Mouse (Mus musculus) ES-E14 (cell line): ENCODE results near the gene Gm49450. TPM values are rescaled to one million over a fixed set of nuclear protein-coding genes. Genes with fewer than 3 reads are reported as not detected.

Source experiments
- DNase-seq: peaks from one replicate; pipeline ENCODE4 v3.0.0-alpha.2; 2013; ENCODE audit warnings: low read depth, low spot score
- H3K27ac ChIP-seq: 2 replicates; pipeline ENCODE4 v1.5.1; 2012; ENCODE audit warnings: low read depth, mild to moderate bottlenecking, low read length, moderate library complexity, mixed read lengths; ENCODE audit not compliant: poor library complexity, insufficient read depth, severe bottlenecking
- H3K36me3 ChIP-seq: 2 replicates; pipeline ENCODE4 v1.6.1; 2012; ENCODE audit warnings: mild to moderate bottlenecking, low read length, moderate library complexity, mixed read lengths; ENCODE audit not compliant: control insufficient read depth, poor library complexity, insufficient read depth, severe bottlenecking
- H3K4me1 ChIP-seq, 2 experiments: fragments of 150-350 bp in 1 of 2; sonication (generic) in 1 of 2; 2 replicates each; pipeline ENCODE4 v1.6.1; 2012; ENCODE audit warnings: low read length in 2 of 2, mild to moderate bottlenecking in 1 of 2, mixed read lengths in 1 of 2; ENCODE audit not compliant: control insufficient read depth in 2 of 2, insufficient read depth in 2 of 2, poor library complexity in 1 of 2
- H3K4me3 ChIP-seq, 2 experiments: fragments of 150-350 bp in 1 of 2; sonication (generic) in 1 of 2; 2 replicates each; pipeline ENCODE4 v1.5.1; 2012; ENCODE audit warnings: low read length in 2 of 2, low read depth in 1 of 2, mild to moderate bottlenecking in 1 of 2, mixed read lengths in 1 of 2; ENCODE audit not compliant: insufficient read depth in 1 of 2, poor library complexity in 1 of 2, severe bottlenecking in 1 of 2
- H3K9ac ChIP-seq: 2 replicates; pipeline ENCODE4 v1.6.1; 2012; ENCODE audit warnings: low read depth, mild to moderate bottlenecking, low read length, mixed read lengths; ENCODE audit not compliant: poor library complexity, insufficient read depth, severe bottlenecking
- H3K9me3 ChIP-seq: fragments of 150-350 bp; sonication (generic); 2 replicates; pipeline ENCODE4 v1.6.1; 2012; ENCODE audit warnings: low read depth, mild to moderate bottlenecking, low read length; ENCODE audit not compliant: control insufficient read depth, insufficient read depth
- CHD2 ChIP-seq: IDR thresholded peaks from 2 replicates; pipeline ENCODE4 v1.6.1; 2014; ENCODE audit warnings: mild to moderate bottlenecking, low read depth, low read length, inconsistent platforms
- HCFC1 ChIP-seq: IDR thresholded peaks from 2 replicates; pipeline ENCODE4 v1.6.1; 2012; ENCODE audit warnings: low read length, inconsistent platforms, borderline replicate concordance; ENCODE audit not compliant: insufficient read depth
- MAFK ChIP-seq: IDR thresholded peaks from 2 replicates; pipeline ENCODE4 v1.6.1; 2014; ENCODE audit warnings: mild to moderate bottlenecking, low read depth, low read length, inconsistent platforms; ENCODE audit not compliant: insufficient read depth
- ZC3H11A ChIP-seq: IDR thresholded peaks from 2 replicates; pipeline ENCODE4 v1.6.1; 2012; ENCODE audit warnings: low read depth, mild to moderate bottlenecking, inconsistent platforms, low read length, borderline replicate concordance
- ZNF384 ChIP-seq: IDR thresholded peaks from 2 replicates; pipeline ENCODE4 v1.6.1; 2012; ENCODE audit warnings: low read depth, low read length, inconsistent platforms
- in situ Hi-C, 2 experiments: fragments of 600-800 bp; cut with MboI; formaldehyde crosslinking; loops; one replicate each; pipeline ENCODE4 v1.15.1; 2025; ENCODE audit warnings: low sequenced_read_pairs in 2 of 2, inconsistent platforms in 1 of 2; ENCODE audit not compliant: unreplicated experiment in 2 of 2
- total RNA-seq: library from RNA; depleted of rRNA; stranded (reverse); fragments of 300-350 nt; gene quantifications from 2 replicates; pipeline ENCODE4 v1.2.3, GENCODE M21; 2012; rRNA removed

Gene Gm49450
- total RNA-seq, 1 experiment: not detected

DNA sequence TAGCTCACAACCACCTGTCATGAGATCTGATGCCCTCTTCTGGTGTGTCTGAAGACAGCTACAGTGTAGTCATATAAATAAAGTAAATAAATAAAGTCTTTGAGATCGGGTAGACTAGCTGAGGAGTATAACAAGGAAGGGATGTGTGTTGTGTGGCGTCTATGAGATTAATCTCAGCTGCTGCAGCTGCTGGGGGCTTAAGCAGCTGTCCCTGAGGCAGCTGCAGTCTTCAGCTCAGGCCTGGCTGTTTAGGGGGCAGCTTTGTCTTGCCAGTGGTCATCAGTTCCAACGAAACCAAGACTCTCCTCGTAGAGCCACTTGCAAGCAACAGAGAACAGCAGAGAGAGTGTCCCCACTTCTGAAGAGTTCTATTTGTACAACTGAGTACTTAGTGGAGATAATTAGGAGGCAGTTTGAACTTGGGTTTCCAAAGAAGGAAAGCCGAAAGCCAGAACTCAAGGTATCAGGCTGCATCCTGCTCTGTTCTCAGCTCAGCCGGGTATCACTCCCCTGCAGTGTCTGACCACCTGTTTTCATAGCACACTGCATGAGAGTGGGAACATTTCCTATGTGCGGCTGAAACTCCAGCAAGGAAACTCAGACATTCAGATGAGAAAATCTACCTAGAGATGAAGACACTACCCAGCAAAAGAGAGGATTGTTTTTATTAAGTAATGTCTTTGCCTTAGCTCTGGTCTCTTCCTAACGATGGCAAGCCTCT lies 66.5 kb downstream of the Gm49450 start:
- in situ Hi-C loops: no loop called here
- Histone ChIP-seq H3K36me3 (no peaks in the 10 kb centered on the region), H3K9ac (no peak overlapping the region), H3K27ac (no peak overlapping the region), H3K4me3 (no peak overlapping the region), H3K9me3 (no peaks in the 10 kb centered on the region), H3K4me1 (peaks cover 0 to 3% of the 10 kb centered on the region in 2 experiments; a peak in 1 of 4 replicates)
- no peak for TF ChIP-seq CHD2
- TF ChIP-seq ZC3H11A: no peak
- TF ChIP-seq HCFC1: no peak
- TF ChIP-seq MAFK: no peak
- no peak for TF ChIP-seq ZNF384
- no peak for DNase-seq

DNA sequence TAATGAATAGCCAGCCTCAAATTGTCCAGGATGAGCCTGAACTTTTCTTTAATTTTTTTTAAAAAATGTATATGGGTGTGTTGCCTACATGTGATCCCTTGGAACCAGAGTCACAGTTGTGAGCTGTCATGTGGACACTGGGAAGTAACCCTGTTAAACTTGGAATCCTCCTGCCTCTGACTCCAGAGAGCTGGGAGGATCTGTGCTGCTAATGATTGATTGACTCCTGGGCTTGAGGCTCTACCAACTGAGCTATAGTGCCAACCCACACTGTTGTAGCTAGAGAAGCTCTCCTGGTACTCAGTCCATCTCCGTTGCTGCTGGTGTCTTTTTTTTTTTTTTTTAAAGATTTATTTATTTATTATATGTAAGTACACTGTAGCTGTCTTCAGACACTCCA lies 69.2 kb downstream of the Gm49450 start:
- Histone ChIP-seq H3K9ac (no peak overlapping the region), H3K36me3 (no peaks in the 10 kb centered on the region; the same call in 1 of the 2 replicates), H3K9me3 (no peaks in the 10 kb centered on the region), H3K4me1 (peaks cover 2 to 5% of the 10 kb centered on the region in 2 experiments; a peak in 3 of 4 replicates), H3K27ac (no peak overlapping the region), H3K4me3 (no peak overlapping the region)
- DNase-seq: no peak
- in situ Hi-C loops: no loop called here
- TF ChIP-seq HCFC1 (no peak), MAFK (no peak), ZC3H11A (no peak), CHD2 (no peak)

DNA sequence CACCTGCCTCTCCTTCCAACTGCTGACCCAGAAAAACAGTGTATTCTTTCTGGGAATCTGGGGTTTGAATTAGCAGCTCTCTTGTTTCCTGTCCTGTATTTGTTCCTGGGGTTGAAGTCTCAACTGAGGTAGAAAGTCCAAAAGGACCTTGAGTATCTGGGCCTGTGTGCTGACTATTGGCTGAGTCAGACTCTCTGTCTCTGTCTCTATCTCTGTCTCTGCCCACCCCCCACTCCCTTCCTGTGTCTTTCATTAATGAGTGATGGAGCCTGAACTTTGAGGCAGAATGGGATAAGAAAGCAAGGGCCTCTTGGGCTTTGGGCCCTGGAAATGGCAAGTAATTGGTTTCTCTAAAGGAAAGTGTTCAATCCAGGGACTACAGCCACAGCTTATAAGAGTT lies 69.7 kb downstream of the Gm49450 start:
- Histone ChIP-seq H3K4me1 (peaks cover 2 to 5% of the 10 kb centered on the region in 2 experiments; a peak in 3 of 4 replicates), H3K9ac (no peak overlapping the region), H3K9me3 (no peaks in the 10 kb centered on the region), H3K36me3 (peaks cover 4% of the 10 kb centered on the region; the same call in 1 of the 2 replicates), H3K27ac (no peak overlapping the region), H3K4me3 (no peak overlapping the region)
- in situ Hi-C loops: no loop called here
- DNase-seq: no peak
- TF ChIP-seq ZNF384 (no peak), HCFC1 (no peak), MAFK (no peak), ZC3H11A (no peak), CHD2 (no peak)

Other genes starting within 250 kb of the Gm49450 start
- 0.26 and 0.76 TPM in 2 replicates for gene Ccdc65, start 245.3 kb downstream of the Gm49450 start, total RNA-seq
- 105 and 119 TPM in 2 replicates for gene Fkbp11, start 225.4 kb downstream of the Gm49450 start, total RNA-seq
- gene Arf3, start 190.3 kb downstream of the Gm49450 start, total RNA-seq: 26.2 and 41.2 TPM in 2 replicates
- 1.1 and 1.3 TPM in 2 replicates for gene Wnt10b, start 175.4 kb downstream of the Gm49450 start, total RNA-seq
- gene Wnt1, start 163.7 kb downstream of the Gm49450 start, total RNA-seq: not detected in 2 replicates
- 0.11 and 0.22 TPM in 2 replicates for gene Ddn, start 144.1 kb downstream of the Gm49450 start, total RNA-seq
- 36.6 and 54.7 TPM in 2 replicates for gene Prkag1, start 122.0 kb downstream of the Gm49450 start, total RNA-seq
- gene Kmt2d, start 82.3 kb downstream of the Gm49450 start, total RNA-seq: 30.7 and 35.9 TPM in 2 replicates
- gene Rhebl1, start 59.0 kb downstream of the Gm49450 start, total RNA-seq: 43.6 and 48.2 TPM in 2 replicates
- 1.0 and 1.2 TPM in 2 replicates for gene Dhh, start 55.0 kb downstream of the Gm49450 start, total RNA-seq
- gene Lmbr1l, start 35.3 kb downstream of the Gm49450 start, total RNA-seq: 55.1 and 73.3 TPM in 2 replicates
- 1,092 and 1,539 TPM in 2 replicates for gene Tuba1b, start 19.0 kb downstream of the Gm49450 start, total RNA-seq
- 595 and 862 TPM in 2 replicates for gene Tuba1a, start 152 bp upstream of the Gm49450 start, total RNA-seq
- gene Tuba1c, start 76.3 kb upstream of the Gm49450 start, total RNA-seq: 335 and 424 TPM in 2 replicates
- 15.1 and 20.6 TPM in 2 replicates for gene Prph, start 101.6 kb upstream of the Gm49450 start, total RNA-seq
- gene Troap, start 121.0 kb upstream of the Gm49450 start, total RNA-seq: 27.8 and 32.1 TPM in 2 replicates
- 3.1 and 3.7 TPM in 2 replicates for gene C1ql4, start 134.3 kb upstream of the Gm49450 start, total RNA-seq
- gene Dnajc22, start 139.6 kb upstream of the Gm49450 start, total RNA-seq: 8.6 and 16.7 TPM in 2 replicates
- 21.1 and 21.7 TPM in 2 replicates for gene Spats2, start 172.4 kb upstream of the Gm49450 start, total RNA-seq